Mouse (Mus musculus) ovary, adult 18-20 months (tissue): Measurements from ENCODE around the gene Nudt9.
A peak's percentile ranks its signal among the peaks of the same experiment; 100 is the strongest.

Experiments
- DNase-seq: peaks from one replicate; pipeline ENCODE4 v3.0.0; 2022; ENCODE audit warnings: low spot score, mixed read lengths

Gene Nudt9

DNA sequence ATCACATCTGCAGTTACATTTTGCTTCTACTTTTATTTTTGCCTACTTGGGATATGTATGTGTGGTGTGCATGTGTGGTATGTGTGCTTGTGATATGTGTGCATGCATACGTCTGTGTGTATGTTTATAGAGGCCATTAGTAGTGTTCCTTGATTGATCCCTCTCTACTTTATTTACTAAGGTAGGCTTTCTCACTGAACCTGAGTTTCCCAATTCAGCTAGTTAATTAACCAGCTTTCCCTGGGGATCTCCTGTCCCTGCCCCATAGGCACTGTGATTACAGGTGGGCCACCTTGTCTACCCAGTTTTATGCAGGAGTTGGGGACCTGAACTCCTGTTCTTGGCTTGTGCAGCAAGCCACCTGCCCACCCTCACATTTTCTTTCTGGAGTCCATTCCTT, 9.4 kb upstream of the Nudt9 start:
- DNase-seq: no peak

DNA sequence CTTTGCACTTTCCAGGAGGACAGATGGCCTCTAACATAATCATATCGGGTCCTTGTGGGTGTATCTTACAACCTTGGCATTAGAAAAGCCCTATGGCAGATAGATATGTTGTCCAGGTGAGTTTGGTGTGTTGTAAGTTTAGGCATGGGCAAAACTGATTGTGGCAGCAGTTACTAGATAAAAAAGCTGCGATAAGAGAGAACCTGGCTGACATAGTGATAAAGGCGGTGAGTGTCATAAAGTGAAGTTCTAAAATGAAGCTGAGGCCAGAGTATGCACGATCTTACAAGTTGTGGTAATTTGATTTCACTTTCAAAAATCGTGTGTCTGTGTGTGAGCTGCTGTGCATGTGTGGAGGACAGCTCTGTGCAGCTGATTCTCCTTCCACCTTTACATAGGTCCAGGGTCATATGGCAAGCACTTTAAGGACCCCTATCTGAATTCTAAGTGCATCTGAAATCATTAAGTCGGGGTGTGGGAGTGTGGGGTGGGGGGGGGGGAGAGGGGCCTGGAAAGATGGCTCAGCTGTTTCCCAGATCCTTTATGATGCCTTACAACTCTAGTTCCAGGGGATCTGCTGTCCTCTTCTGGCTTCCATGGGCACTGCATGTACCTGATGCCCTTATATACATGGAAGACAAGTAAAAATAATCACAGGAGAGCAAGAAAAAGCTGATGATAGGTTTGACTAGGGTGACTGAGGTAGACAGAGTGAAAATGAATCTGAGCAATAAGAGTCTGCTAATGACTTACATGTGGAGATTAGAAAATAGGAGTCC, 6.8 kb upstream of the Nudt9 start:
- no peak for DNase-seq

DNA sequence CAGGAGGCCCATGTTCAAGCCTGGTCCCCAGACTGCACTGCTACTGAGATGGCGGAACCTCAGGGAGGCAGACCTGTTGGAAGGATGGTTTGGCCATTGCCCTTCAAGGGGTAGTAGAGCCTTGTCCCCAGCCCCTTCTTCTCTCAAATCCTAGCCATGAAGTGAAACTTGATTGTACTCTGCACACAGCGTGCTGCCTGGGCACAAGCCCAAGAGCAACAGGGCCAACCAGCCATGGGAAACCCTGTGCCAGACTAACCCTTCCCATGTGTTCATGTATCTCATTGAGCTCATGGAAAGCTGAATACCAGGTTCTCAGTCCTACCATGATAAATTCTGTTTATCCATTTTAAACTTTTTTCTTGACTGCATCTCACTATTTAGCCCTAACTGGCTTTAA, 3.2 kb upstream of the Nudt9 start:
- no peak for DNase-seq

DNA sequence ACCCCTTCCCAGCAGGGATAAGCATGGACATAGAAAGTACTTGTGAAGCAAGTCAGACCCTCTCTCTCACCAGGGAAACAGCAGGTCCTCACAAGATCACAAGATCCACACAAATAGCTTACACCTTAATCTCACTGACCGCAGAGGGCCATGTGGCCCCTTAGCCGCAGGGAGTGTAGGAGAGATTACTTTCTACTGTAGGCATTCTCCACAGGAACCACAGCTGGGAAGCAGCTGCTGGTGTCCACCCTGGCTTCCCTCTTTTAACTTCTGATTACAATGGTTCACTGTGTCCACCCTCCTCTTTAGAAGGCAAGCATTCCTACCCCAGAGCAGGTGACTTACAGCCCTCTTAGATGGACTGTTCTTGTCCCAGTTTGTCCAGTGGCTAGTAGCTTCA, 2.4 kb upstream of the Nudt9 start:
- DNase-seq: no peak

DNA sequence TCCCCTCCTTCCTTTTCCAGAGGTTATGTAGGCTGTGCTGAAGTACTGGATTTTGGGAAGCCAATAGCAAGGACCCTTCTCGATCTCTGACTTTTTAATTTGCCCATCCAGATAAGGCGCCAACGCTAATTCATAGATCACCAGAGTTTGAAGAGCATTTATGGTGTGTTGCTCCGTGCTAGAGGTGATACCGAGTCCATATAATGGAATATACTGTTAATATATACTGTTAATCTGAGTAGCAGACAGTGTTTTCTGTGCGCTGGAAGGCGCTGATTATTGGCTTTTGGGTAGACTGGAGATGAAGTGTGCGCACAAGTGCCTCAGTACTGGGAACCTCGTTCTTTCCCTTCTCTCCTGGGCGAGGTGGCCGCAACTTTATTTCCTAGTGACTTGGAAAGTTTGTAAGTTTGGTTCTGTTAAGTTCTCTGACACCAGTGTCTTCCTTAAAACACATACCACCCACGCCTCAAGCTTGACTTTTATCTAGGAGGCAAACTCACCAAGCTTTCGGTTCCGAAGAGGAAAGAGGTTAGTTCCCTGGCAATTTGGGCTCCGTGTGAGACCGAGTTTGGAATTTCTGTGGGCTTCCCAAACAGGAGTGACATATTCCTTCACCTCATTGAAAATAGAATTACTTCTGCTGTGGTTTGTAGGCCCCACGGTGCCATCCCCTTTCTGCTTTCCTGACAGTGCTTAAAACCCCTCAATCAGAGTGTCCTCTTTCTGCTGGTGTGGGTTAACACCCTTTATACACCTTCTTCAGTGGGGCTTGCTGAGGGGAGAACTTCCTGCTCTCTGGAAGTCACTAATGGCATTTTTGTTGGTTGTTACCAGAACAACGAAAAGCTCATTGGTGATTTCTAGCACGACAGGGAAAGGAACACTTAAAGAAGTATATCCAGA, 1.3 kb downstream of the Nudt9 start:
- no peak for DNase-seq

DNA sequence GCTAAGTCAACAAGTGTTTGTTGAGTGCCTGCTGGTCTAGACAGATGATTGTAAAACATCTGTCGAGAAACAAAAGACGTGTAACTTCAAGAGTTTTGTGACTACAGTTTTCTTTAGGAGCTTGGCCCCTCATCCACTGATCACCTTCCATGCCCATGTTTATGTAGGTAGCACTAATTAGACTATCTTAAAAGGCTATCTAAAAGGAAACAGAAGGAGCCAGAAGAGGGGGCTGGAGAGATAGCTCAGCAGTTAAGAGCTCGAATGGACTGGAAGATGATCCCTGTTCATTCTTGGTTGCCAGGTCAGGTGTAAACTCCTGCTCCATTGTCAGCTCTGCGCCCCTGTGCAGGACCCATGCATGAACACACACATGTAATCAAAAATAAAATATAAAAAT, 2.0 kb downstream of the Nudt9 start:
- no peak for DNase-seq

DNA sequence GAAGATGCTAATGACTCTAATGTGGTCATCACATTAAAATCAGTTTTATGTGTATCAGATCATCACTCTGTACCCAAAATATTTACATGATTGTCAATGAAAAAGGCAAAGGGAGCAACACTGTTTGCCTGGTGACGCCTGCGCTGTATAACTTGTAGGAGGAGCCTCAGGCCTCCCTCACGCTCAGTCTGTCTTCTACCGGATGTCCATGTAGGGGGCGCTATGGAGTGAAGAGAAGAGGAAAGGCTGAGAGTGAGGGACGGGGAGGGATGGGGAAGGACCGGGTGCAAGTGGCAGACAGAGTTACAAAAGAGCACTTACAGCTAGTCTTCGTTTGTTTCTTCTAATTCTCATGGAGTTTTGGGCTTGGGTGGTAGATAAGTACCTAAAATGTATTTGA, 6.8 kb downstream of the Nudt9 start:
- DNase-seq: no peak

DNA sequence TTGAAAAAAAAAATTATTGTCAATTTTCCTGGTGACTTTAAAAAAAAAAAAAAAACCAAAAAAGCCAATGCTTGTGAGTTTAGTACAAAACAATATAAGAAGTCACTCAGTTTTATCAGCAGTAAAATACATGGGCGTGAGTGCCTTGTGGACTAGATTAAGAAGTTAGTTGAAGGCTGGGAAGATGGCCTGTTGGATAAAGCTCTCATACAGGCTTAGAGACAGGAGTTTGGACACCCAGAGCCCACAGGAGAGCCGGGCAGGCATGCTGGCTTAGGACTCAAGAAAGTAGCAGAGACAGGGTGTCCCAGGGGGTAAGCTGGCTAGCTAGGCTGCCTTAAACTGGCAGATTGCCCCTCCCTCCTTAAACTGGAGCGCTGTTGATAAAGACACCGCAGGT, 8.8 kb downstream of the Nudt9 start:
- no peak for DNase-seq

DNA sequence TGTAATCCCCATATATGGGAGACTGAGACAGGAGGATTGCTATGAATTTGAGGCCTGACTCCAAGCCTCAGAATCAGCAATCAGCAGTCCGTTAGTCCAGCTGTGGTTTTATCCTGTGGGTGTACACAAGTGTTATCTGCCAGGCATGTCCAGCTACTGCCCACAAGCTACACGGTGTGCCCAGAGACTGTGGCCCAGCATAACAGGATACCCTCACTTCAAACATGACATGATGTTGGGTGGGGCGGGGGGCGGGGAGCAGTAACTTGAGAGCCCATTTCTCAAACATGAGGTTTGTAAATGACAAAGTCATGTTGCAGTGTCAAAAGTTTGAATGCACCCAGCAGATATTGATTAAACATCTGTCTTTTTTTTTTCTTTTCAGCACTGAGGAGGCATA, 9.7 kb downstream of the Nudt9 start:
- no peak for DNase-seq

DNA sequence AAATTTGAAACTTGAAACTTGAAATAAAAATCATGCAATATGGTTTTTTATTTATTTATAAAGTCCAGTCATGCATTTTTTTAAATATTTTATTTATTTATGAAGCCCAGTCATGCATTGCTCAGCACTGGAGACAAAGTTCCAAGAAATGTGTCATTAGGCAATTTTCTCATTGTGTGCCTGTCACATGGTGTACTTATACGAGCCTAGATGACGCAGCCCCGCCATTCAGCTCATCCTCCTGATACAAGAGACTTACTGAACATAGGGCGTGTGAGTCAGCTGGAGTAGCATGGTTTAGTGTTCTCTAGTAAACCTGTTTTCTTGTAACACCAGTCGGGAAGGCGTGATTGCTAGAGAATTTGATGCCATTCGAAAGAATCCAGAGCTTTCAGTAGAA, 10.2 kb downstream of the Nudt9 start:
- DNase-seq: no peak

DNA sequence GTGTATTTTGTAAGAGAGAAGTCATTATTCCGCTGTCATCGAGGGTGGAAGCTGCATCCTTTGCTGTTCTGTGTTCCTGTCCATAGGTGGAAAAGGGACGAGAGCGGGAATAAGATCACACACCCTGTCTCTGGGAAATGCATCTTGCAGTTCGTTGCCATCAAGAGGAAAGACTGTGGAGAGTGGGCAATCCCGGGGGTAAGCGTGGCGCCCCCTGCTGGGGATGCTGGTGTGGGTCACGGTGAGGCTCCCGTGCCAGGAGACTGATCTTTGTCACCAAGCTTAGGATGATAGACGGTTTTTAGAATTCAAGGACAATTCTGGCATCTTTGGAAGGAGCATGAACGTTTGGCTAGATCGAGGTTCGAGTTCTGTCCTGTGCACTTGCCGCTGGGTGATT, 11.9 kb downstream of the Nudt9 start:
- DNase-seq: no peak

DNA sequence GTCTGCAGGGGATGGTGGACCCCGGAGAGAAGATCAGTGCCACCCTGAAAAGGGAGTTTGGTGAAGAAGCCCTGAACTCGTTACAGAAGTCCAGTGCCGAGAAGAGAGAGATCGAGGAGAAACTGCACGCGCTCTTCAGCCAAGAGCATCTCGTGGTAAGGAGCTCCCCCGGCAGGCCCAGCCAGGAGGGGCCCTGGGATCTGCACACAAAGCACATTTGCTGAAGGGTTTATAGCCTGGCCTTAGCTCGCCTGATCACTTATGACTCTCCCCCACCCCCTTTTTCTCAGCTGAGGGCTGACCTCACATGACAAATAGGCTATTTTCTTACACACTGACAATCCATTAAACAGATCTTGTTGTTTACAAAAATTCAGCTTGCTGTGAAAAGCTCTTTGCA, 13.5 kb downstream of the Nudt9 start:
- DNase-seq: no peak

DNA sequence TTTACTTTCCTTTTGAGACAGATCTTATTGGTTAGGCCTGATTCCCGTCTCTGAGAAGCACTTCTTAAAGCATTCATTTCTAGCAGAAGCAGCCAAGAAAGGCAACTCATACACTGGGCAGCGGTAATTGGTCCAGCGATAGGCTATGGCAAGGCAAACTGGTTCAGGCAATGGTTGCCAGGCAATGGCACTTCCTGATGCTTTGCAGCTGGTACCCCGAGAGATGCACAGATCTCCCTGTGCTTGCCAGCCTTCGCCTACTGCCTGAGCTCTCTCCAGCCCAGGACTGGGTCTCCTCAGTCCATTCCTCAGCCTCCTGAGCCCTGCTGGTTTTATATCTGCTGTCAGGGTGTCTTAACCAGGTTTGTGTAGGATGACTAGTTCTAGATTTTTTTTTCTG, 14.3 kb downstream of the Nudt9 start:
- DNase-seq: no peak

DNA sequence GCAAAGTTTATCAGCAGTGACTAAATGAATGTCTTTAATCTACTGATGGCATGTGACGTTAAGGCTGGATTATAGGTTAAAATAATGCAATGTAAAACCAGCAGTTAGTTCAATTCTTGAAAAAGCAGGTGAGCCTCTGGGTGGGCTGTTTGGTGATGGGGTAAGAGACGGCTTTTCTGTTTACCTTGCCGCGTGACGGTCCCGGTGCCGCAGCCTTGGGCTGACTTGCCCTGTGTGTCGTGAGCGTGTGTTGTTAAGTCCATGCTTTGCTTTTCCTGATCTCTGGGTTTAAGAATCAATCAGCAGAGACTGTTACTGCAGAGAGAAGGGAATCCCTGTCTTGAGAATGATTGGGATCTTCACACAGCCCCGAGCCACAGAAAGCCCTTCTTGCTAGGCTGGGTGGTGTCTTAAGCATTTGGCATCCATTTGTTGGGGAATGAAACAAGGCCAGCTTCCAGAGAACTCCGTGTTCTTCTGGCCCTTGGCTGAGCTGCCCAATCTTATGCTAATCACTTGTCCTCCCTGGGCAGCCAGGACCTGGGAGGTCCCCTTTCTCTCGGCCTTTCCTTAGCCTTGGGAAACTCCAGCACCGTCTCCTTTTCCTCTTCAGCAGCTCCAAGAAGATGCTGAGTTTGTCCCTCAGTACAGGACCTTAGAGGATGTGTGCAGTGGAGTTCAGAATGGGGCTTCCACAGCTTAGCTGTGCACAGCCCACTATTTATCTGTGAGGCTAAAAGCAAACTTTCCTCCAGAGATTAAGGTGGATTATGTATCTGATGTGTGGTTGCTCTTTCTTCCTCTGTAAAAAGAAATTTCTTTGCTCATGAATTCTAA, 16.0 kb downstream of the Nudt9 start:
- DNase-seq: peak; percentile 13

DNA sequence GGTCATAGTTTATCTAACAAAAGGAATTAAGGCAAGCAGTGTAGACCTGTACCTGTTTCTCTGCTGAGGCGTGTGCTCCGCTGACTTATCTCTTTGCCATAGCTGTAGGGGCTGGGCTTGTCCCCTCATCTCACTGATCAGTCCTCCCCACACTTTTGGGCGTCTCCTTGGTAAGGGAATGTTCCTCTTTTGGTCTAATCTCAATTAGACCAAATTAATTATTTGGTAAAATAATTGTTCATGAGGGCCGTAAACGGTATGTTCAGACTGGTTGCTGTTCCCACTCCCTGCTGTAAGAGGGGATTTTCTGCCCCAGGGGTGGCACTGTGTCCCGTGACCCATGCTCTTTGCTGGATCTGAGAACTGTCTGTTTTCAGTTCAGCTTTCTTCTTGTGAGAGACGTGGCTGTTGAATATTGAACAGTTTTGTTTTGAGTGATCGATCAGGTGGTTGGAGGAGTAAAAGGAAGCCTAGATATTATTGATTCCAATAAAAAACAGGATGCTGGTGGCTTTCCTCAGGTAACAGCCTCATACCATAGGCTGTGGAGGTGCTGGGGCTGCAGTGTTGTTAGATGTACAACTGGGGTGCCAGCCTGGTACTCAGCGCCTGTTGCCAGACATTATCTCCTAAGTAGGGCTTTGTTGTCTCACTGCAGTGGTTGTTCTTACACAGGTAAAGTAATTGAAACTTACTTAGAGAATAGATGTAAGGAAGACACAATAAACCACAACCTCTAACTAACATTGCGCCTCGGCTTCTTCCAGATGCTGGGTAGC, 16.9 kb downstream of the Nudt9 start:
- no peak for DNase-seq

DNA sequence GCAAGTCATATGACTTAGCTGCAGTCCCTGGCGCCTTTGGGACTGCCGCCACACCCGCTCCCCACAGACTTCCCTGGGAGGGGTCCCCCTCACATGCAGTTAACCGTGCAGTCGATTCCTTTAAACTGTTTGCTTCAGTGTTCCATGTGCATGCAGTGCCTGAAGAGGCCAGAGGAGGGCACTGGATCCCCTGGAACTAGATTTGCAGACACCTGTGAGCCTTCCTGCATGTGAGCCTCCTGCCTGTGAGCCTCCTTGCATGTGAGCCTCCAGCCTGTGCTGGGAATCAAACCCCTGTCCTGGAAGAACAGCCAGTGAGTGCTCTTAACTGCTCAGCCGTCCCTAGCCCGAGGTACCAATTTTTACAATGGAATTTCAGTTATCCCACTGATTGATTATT, 22.6 kb downstream of the Nudt9 start:
- no peak for DNase-seq

DNA sequence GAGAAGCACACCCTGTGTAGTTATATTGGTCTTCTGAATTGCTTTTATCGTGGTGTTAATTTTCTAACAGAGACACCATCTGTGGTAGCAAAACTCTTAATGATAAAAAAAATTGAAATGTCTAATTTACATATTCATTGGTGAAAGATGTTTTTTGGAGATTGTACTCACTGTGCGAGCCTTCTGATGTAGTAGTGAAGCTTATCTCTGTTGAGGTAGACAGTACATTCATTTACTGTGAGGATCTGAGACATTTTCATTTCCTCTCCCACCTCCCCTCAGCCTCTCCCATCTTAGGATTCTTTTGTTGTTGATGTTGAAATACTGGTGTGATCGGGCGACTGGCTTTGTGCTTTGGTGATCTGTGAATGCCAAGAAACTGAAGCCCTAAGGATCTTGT, 24.9 kb downstream of the Nudt9 start:
- DNase-seq: no peak

DNA sequence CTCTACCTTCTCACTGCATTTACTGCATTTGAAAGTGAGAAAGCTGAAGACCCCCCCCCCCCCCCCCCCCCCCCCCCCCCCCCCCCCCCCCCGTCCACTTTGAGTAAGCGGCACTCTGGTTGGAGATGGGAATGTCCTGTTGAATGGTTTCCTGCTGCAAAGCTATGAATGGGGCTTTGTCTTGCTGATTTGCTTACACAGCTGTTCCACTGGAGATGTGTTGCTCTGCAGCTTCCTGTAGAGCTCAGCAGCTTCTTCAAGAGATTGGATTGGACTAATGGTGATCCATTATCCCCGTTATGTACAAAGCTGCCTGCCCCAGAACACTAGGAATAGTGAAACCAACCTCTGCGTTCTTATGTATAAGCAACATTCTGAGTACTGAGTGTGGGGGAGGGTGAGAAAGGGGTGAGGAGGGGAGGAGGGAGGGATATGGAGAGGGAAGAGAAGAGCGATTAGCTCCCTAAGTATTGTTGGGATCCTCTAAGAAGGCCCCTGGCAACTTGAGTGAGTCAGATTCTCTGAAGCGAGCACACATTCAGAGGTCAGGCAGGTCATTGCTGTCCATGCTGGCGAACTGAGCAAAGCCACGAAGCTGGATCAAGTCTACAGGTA, 26.3 kb downstream of the Nudt9 start:
- DNase-seq: no peak

DNA sequence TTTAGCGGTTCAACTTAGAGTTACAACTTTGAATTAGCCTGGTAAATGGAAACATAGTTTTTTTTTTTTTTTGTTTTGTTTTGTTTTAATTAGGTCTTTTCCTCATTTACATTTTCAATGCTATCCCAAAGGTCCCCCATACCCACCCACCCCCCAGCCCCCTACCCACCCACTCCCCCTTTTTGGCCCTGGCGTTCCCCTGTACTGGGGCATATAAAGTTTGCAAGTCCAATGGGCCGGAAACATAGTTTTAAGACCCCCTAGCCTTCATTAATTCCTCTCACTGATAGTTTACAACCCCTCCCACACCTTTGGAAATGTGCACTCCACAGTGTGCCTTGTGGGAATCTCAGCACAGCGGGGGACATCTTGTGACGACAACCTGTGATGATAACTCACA, 27.5 kb downstream of the Nudt9 start:
- no peak for DNase-seq

DNA sequence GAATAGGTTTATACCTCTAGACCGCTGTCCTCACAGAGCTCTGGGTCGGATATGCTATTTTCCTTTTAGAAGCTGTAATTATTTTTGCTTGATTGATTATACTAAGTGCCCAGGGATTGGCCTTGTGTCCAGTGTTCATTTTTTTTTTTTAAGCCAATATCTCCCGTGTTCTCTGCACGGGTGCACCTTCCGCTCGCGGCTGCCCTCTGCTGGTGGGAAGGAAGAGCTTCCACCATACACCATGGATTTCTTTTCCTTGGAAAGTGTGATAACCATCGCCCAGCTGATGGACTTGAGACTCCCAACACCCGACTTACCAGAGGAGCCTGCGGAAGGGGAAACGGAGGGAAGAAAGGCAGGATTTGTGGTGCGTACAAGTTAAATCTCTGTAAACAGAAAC, 28.3 kb downstream of the Nudt9 start:
- DNase-seq: no peak

DNA sequence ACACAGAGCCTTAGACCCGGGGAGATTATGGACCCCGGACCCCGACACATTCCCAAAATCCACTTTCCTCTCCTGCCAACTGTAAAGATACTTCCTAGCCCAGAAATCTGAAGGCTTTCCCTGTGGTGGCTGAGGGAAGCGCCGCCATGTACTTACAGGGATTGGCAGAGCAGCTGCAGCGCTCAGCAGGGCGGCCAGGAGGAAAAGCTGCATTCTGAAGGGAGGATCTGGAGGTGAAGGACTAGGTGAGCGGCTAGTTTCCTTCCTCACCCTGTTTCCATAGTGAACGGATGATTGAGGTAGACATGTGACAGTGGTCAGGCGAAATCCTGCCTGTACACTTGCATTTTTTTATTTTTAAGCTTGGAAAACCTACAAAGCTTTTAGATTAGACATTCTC, 30.3 kb downstream of the Nudt9 start:
- DNase-seq: no peak
